Mouse (Mus musculus): ENCODE measurements around the gene Fbxw8. TPM values are rescaled to one million over a fixed set of nuclear protein-coding genes. Genes with fewer than 3 reads are reported as not detected.
A peak's percentile ranks its signal among the peaks of the same experiment; 100 is the strongest.

Fbxw8 gene
- polyA plus RNA-seq, 1 experiment from 2014 or later: 7.9 TPM

DNA sequence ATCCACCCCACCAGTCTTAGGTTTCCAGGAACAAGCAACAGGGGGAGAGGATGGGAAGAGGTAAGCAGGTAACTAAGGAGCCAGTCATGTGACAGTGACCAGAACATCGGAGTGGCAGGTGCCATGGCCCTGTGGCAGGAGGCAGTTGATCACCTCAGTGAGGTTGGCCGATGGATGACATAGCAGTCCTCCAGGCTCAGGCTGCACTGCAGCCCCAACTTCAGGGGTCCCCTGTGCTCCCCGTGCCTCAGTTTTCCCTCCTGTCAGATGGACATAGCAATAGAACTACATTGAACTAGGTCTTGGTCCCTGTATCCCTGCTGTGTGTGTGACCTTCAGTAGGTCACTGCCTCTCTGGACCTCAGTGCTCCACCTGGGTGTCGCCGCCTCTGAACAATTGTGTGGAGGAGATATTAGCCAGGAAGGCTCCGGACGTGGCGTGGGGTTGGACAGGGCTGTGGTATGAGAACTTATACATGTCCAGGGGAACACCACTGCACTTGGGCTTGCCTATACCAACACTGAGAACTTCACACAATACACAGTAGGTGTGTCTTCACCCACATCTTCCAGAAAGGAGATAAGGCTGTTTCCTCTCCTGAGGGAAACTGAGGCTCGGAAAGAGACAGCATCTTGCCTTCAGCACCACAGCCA lies 125.1 kb downstream of the Fbxw8 start:
- no peaks in the 10 kb centered on the region for H3K9me3 ChIP-seq (replicated peaks; ENCODE audit: control insufficient read depth, low read length)
- no peak for ATAC-seq (ENCODE audit: low read depth)
- WGBS (ENCODE audit: insufficient replicate concordance): 71% methylated on average over 9 of the region's 9 CpGs

GRCm38 (mm10) chr5:118029420-118029819 lies 125.8 kb downstream of the Fbxw8 start:
- no peaks in the 10 kb centered on the region for H3K36me3 ChIP-seq (ENCODE audit: control insufficient read depth, insufficient read depth)
- H3K27me3 ChIP-seq (ENCODE audit: control insufficient read depth, insufficient read depth, low read depth, low read length): peaks cover 55% of the 10 kb centered on the region
- no peak for ATAC-seq (ENCODE audit: low read depth)
- no peak overlapping the region for H3K27ac ChIP-seq (ENCODE audit: low read length)
- peak overlapping the region; percentile 75 for H3K4me2 ChIP-seq (ENCODE audit: low read depth, low read length)
- no peaks in the 10 kb centered on the region for H3K9me3 ChIP-seq (replicated peaks; ENCODE audit: control insufficient read depth, low read length)
- peaks cover 6% of the 10 kb centered on the region for H3K4me1 ChIP-seq (ENCODE audit: control insufficient read depth, low read depth, low read length)
- H3K9ac ChIP-seq (ENCODE audit: low read depth, low read length): no peak overlapping the region
- H3K4me3 ChIP-seq (ENCODE audit: low read depth, low read length): peak overlapping the region; percentile 58
- 0% methylated on average over 10 of the region's 10 CpGs for WGBS (ENCODE audit: insufficient replicate concordance)

More for the DNA sequence above, 125.1 kb downstream of the Fbxw8 start:
- Histone ChIP-seq H3K4me1 (ENCODE audit: control insufficient read depth, low read depth, low read length) (peaks cover 6% of the 10 kb centered on the region), H3K4me3 (ENCODE audit: low read depth, low read length) (no peak overlapping the region), H3K4me2 (ENCODE audit: low read depth, low read length) (no peak overlapping the region), H3K36me3 (ENCODE audit: control insufficient read depth, insufficient read depth) (no peaks in the 10 kb centered on the region), H3K27ac (ENCODE audit: low read length) (no peak overlapping the region), H3K9ac (ENCODE audit: low read depth, low read length) (no peak overlapping the region), H3K27me3 (ENCODE audit: control insufficient read depth, insufficient read depth, low read depth, low read length) (peaks cover 55% of the 10 kb centered on the region)

DNA sequence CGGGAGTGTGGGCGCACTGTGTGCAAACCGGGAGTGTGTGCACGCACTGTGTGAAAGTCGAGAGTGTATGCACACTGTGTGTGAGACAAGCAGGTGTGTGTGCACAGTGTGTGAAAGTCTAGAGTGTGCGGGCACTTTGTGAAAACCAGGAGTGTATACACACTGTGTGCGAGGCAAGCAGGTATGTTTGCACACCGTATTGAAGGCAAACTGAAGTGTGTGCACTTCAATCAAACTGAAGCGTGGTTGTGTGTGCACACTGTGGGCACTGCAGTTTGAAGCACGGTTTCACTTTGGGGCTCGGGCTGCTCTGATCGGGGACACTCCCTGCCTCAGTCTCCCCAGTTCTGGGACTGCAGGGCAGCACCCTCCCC lies 126.2 kb downstream of the Fbxw8 start:
- Histone ChIP-seq H3K27ac (ENCODE audit: low read length) (no peak overlapping the region), H3K27me3 (ENCODE audit: control insufficient read depth, insufficient read depth, low read depth, low read length) (peaks cover 55% of the 10 kb centered on the region), H3K36me3 (ENCODE audit: control insufficient read depth, insufficient read depth) (no peaks in the 10 kb centered on the region), H3K4me2 (ENCODE audit: low read depth, low read length) (peak overlapping the region; percentile 75), H3K4me3 (ENCODE audit: low read depth, low read length) (peak overlapping the region; percentile 58), H3K9ac (ENCODE audit: low read depth, low read length) (no peak overlapping the region), H3K9me3 (replicated peaks; ENCODE audit: control insufficient read depth, low read length) (no peaks in the 10 kb centered on the region), H3K4me1 (ENCODE audit: control insufficient read depth, low read depth, low read length) (peaks cover 6% of the 10 kb centered on the region)
- WGBS (ENCODE audit: insufficient replicate concordance): 2% methylated on average over 12 of the region's 12 CpGs
- ATAC-seq (ENCODE audit: low read depth): no peak

DNA sequence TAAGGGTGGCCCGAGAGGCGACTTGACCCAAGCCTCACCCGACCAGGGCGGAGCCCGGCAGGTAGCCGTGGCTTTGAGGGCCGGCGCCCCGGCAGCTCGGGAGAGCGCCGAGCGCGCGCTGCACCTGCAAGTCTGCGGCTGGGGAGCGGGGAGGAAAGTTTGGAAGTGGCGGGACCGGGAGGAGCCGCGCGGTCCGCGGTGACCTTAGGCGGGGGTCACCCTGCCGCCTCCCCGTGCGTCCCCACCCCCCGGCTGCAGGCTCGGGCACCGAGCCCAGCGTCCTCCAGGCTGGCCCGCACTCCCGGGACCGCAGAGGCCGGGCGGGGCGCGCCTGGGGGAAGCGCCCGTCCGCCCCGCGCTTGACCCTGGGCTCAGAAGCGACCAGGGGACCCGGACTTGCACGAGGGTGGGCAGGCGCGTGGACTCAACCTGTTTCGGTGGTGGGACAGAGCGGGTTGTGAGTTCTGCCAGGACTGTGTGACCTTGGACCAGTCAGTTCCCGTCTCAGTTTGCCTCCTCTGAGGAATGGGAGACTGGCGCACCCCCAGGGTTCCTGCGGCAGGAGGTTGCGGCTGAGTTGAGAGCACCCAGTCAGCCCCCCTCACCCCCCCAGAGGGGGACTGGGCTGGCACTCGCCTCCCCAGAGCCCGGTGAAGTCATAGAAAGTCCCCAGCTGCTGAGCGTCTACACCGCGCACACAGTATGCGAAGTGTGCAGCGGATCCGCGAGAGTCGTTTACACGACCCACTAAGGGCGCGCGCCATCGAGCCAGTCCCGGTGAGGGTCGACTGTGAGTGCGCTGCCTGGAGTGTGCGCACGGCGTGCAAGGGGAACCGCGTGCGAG lies 126.9 kb downstream of the Fbxw8 start:
- no peaks in the 10 kb centered on the region for H3K36me3 ChIP-seq (ENCODE audit: control insufficient read depth, insufficient read depth)
- H3K4me1 ChIP-seq (ENCODE audit: control insufficient read depth, low read depth, low read length): peaks cover 6% of the 10 kb centered on the region
- no peak overlapping the region for H3K27ac ChIP-seq (ENCODE audit: low read length)
- no peaks in the 10 kb centered on the region for H3K9me3 ChIP-seq (replicated peaks; ENCODE audit: control insufficient read depth, low read length)
- H3K9ac ChIP-seq (ENCODE audit: low read depth, low read length): no peak overlapping the region
- peaks cover 55% of the 10 kb centered on the region for H3K27me3 ChIP-seq (ENCODE audit: control insufficient read depth, insufficient read depth, low read depth, low read length)
- H3K4me3 ChIP-seq (ENCODE audit: low read depth, low read length): peak overlapping the region; percentile 58
- WGBS (ENCODE audit: insufficient replicate concordance): under 1% methylated on average over 79 of the region's 79 CpGs
- H3K4me2 ChIP-seq (ENCODE audit: low read depth, low read length): peak overlapping the region; percentile 75
- ATAC-seq (ENCODE audit: low read depth): no peak

- under 1% methylated on average over 54 of the region's 63 CpGs for WGBS (ENCODE audit: insufficient replicate concordance)
- no peak for ATAC-seq (ENCODE audit: low read depth)
- Histone ChIP-seq H3K4me1 (ENCODE audit: control insufficient read depth, low read depth, low read length) (peaks cover 6% of the 10 kb centered on the region), H3K36me3 (ENCODE audit: control insufficient read depth, insufficient read depth) (no peaks in the 10 kb centered on the region), H3K9ac (ENCODE audit: low read depth, low read length) (no peak within 1 kb of the TSS), H3K4me2 (ENCODE audit: low read depth, low read length) (peak within 1 kb of the TSS; percentile 75), H3K4me3 (ENCODE audit: low read depth, low read length) (peak within 1 kb of the TSS; percentile 58), H3K27ac (ENCODE audit: low read length) (no peak within 1 kb of the TSS), H3K9me3 (replicated peaks; ENCODE audit: control insufficient read depth, low read length) (no peaks in the 10 kb centered on the region), H3K27me3 (ENCODE audit: control insufficient read depth, insufficient read depth, low read depth, low read length) (peaks cover 55% of the 10 kb centered on the region)
Observed at GRCm38 (mm10) chr5:118027698-118028190, 127.5 kb downstream of the Fbxw8 start, which contains the start of gene Tesc. Gene Tesc (plus strand): TSS chr5:118027743.

DNA sequence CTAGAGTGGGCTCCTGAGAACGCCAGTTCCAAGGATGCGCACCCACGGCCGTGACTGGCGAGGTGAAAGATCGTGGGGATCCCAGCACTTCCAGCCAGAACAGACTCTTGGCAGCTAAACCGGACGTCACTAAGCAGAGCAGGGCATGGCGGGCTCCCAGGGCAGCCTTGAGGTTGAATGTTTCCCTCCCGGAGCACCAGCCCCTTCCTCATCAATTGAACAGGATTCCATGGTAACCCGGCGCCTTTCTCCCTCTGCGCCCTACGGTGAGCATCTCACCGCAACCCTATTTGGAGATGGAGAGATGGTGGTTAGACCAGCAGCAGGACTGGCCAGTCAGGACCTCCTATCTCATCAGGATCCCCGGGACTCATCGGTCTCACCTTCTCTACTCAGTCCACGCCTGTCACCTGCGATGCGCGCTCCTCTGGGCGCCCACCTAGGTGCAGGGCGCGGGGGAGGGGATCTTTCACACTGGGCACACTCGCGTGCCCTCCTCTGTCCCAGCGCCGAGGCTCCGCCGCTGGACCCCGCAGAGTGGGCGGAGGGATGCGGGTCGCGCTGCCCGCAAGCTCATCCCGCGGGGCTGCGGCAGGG lies 128.1 kb downstream of the Fbxw8 start:
- no peak overlapping the region for H3K9ac ChIP-seq (ENCODE audit: low read depth, low read length)
- H3K27me3 ChIP-seq (ENCODE audit: control insufficient read depth, insufficient read depth, low read depth, low read length): peaks cover 55% of the 10 kb centered on the region
- H3K27ac ChIP-seq (ENCODE audit: low read length): no peak overlapping the region
- H3K4me1 ChIP-seq (ENCODE audit: control insufficient read depth, low read depth, low read length): peaks cover 6% of the 10 kb centered on the region
- H3K36me3 ChIP-seq (ENCODE audit: control insufficient read depth, insufficient read depth): no peaks in the 10 kb centered on the region
- H3K4me3 ChIP-seq (ENCODE audit: low read depth, low read length): peak overlapping the region; percentile 58
- WGBS (ENCODE audit: insufficient replicate concordance): 2% methylated on average over 39 of the region's 39 CpGs
- no peaks in the 10 kb centered on the region for H3K9me3 ChIP-seq (replicated peaks; ENCODE audit: control insufficient read depth, low read length)
- H3K4me2 ChIP-seq (ENCODE audit: low read depth, low read length): peak overlapping the region; percentile 75
- no peak for ATAC-seq (ENCODE audit: low read depth)

GRCm38 (mm10) chr5:118026343-118026742 lies 128.9 kb downstream of the Fbxw8 start:
- peaks cover 6% of the 10 kb centered on the region for H3K4me1 ChIP-seq (ENCODE audit: control insufficient read depth, low read depth, low read length)
- ATAC-seq (ENCODE audit: low read depth): no peak
- H3K9ac ChIP-seq (ENCODE audit: low read depth, low read length): no peak overlapping the region
- H3K36me3 ChIP-seq (ENCODE audit: control insufficient read depth, insufficient read depth): no peaks in the 10 kb centered on the region
- 3% methylated on average over 13 of the region's 13 CpGs for WGBS (ENCODE audit: insufficient replicate concordance)
- H3K9me3 ChIP-seq (replicated peaks; ENCODE audit: control insufficient read depth, low read length): no peaks in the 10 kb centered on the region
- peaks cover 55% of the 10 kb centered on the region for H3K27me3 ChIP-seq (ENCODE audit: control insufficient read depth, insufficient read depth, low read depth, low read length)
- no peak overlapping the region for H3K4me2 ChIP-seq (ENCODE audit: low read depth, low read length)
- H3K27ac ChIP-seq (ENCODE audit: low read length): no peak overlapping the region
- H3K4me3 ChIP-seq (ENCODE audit: low read depth, low read length): no peak overlapping the region

GRCm38 (mm10) chr5:118025880-118026279 lies 129.4 kb downstream of the Fbxw8 start:
- Histone ChIP-seq H3K27me3 (ENCODE audit: control insufficient read depth, insufficient read depth, low read depth, low read length) (peaks cover 55% of the 10 kb centered on the region), H3K36me3 (ENCODE audit: control insufficient read depth, insufficient read depth) (no peaks in the 10 kb centered on the region), H3K4me1 (ENCODE audit: control insufficient read depth, low read depth, low read length) (peaks cover 6% of the 10 kb centered on the region), H3K4me2 (ENCODE audit: low read depth, low read length) (no peak overlapping the region), H3K27ac (ENCODE audit: low read length) (no peak overlapping the region), H3K9me3 (replicated peaks; ENCODE audit: control insufficient read depth, low read length) (no peaks in the 10 kb centered on the region), H3K9ac (ENCODE audit: low read depth, low read length) (no peak overlapping the region), H3K4me3 (ENCODE audit: low read depth, low read length) (no peak overlapping the region)
- ATAC-seq (ENCODE audit: low read depth): no peak
- 5% methylated on average over 12 of the region's 12 CpGs for WGBS (ENCODE audit: insufficient replicate concordance)
